Mouse (Mus musculus) heart, postnatal 4 days (tissue): ENCODE measurements at regions not wholly inside any gene's neighbourhood (a gene's known extent, or its start where the extent isn't known, plus 50 kb on each side); places are given as distances from the start of the nearest gene placed in this dataset.

Experiments used
- DNase-seq: peaks from one replicate; pipeline ENCODE4 v3.0.0; 2021

GRCm38 (mm10) chr3:50953456-50953855 is 270.8 kb upstream of the Noct start:
- DNase-seq: no peak

- DNase-seq: no peak
Observed at GRCm38 (mm10) chr3:50970386-50970785, 253.9 kb upstream of the Noct start.

GRCm38 (mm10) chr3:50973081-50973480 is 251.2 kb upstream of the Noct start:
- DNase-seq: no peak

- DNase-seq: no peak
Observed at GRCm38 (mm10) chr3:50976141-50976780, 248.0 kb upstream of the Noct start.

- DNase-seq: no peak
Observed at GRCm38 (mm10) chr3:50976818-50977217, 247.4 kb upstream of the Noct start.

GRCm38 (mm10) chr3:50978636-50979035 is 245.6 kb upstream of the Noct start:
- no peak for DNase-seq

- DNase-seq: no peak
Observed at GRCm38 (mm10) chr3:50979592-50979991, 244.7 kb upstream of the Noct start.

- DNase-seq: no peak
Observed at GRCm38 (mm10) chr3:50981751-50982150, 242.5 kb upstream of the Noct start.

- no peak for DNase-seq
Observed at GRCm38 (mm10) chr3:50982649-50983048, 241.6 kb upstream of the Noct start.

GRCm38 (mm10) chr3:50983126-50983525 is 241.1 kb upstream of the Noct start:
- peak; percentile 24 for DNase-seq

- DNase-seq: peak; percentile 6
Observed at GRCm38 (mm10) chr3:50983962-50984765, 240.1 kb upstream of the Noct start.

GRCm38 (mm10) chr3:50987821-50988220 is 236.4 kb upstream of the Noct start:
- no peak for DNase-seq

- DNase-seq: no peak
Observed at GRCm38 (mm10) chr3:50990810-50991209, 233.4 kb upstream of the Noct start.

- no peak for DNase-seq
Observed at GRCm38 (mm10) chr3:50992581-50993313, 231.5 kb upstream of the Noct start.

GRCm38 (mm10) chr3:50999745-51000144 is 224.5 kb upstream of the Noct start:
- DNase-seq: no peak

- no peak for DNase-seq
Observed at GRCm38 (mm10) chr3:51000938-51001337, 223.3 kb upstream of the Noct start.

GRCm38 (mm10) chr3:51002662-51003061 is 221.6 kb upstream of the Noct start:
- DNase-seq: no peak

GRCm38 (mm10) chr3:51003506-51004170 is 220.6 kb upstream of the Noct start:
- no peak for DNase-seq

- DNase-seq: no peak
Observed at GRCm38 (mm10) chr3:51004216-51004615, 220.0 kb upstream of the Noct start.

GRCm38 (mm10) chr3:51009098-51009497 is 215.1 kb upstream of the Noct start:
- no peak for DNase-seq

- no peak for DNase-seq
Observed at GRCm38 (mm10) chr3:51019650-51020346, 204.4 kb upstream of the Noct start.

- DNase-seq: no peak
Observed at GRCm38 (mm10) chr3:51024655-51025054, 199.6 kb upstream of the Noct start.
